Mouse (Mus musculus) erythroblast, embryonic 14.5 days (primary cell): ENCODE measurements around the gene Lipc.

ENCODE experiments used
- GATA1 ChIP-seq: IDR thresholded peaks from 2 replicates; pipeline ENCODE4 v1.6.1; 2012; ENCODE audit warnings: low read length, inconsistent platforms, mixed read lengths
- TAL1 ChIP-seq: IDR thresholded peaks from 3 replicates; pipeline ENCODE4 v1.6.1; 2012; ENCODE audit warnings: low read length, inconsistent platforms, mixed read lengths

DNA sequence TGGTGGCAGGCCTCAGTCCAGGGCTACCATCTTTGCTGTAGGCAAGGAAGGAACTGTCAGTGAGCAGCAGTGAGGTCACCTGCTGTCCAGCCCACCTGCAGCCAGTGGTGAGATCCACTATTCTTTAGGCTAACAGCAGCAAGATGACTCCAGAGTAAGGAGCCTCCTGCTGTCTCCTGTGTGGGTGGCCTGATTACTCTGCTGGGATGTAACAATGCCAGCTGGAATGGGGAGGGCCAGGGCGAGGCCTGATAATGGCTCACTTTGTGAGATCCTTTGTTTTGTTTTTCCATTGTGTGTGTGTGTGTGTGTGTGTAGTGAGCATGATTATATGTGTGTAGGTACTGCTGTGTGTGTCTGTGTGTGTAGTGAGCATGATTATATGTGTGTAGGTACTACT is 134.6 kb downstream of the Lipc start:
- no peak for TF ChIP-seq GATA1
- TF ChIP-seq TAL1 = no peak
